Mouse (Mus musculus): ENCODE measurements at regions not wholly inside any gene's neighbourhood (a gene's known extent, or its start where the extent isn't known, plus 50 kb on each side); places are given as distances from the start of the nearest gene placed in this dataset.
A peak's percentile ranks its signal among the peaks of the same experiment; 100 is the strongest.

GRCm38 (mm10) chr1:51593621-51594441 lies 115.6 kb upstream of the Nabp1 start:
- Histone ChIP-seq H3K4me3 (replicated peaks; ENCODE audit: insufficient read depth, low read depth, low read length) (no peak overlapping the region), H3K27me3 (ENCODE audit: control insufficient read depth, insufficient read depth, low read length) (no peaks in the 10 kb centered on the region), H3K27ac (ENCODE audit: insufficient read depth, low read length) (no peak overlapping the region), H3K4me1 (ENCODE audit: control insufficient read depth, insufficient read depth, low read length) (no peaks in the 10 kb centered on the region)
- DNase-seq: no peak
- no peak for TF ChIP-seq CTCF (IDR thresholded peaks at IDR 0.05; ENCODE audit: borderline replicate concordance, insufficient read depth, low read depth, low read length)
- TF ChIP-seq POLR2A (IDR thresholded peaks at IDR 0.05; ENCODE audit: borderline replicate concordance, insufficient read depth, low read length): no peak
- 51% methylated on average over 10 of the region's 10 CpGs for WGBS

GRCm38 (mm10) chr1:51591886-51592285 lies 113.7 kb upstream of the Nabp1 start:
- no peak for TF ChIP-seq CTCF (IDR thresholded peaks at IDR 0.05; ENCODE audit: borderline replicate concordance, insufficient read depth, low read depth, low read length)
- no peak for TF ChIP-seq POLR2A (IDR thresholded peaks at IDR 0.05; ENCODE audit: borderline replicate concordance, insufficient read depth, low read length)
- H3K27me3 ChIP-seq (ENCODE audit: control insufficient read depth, insufficient read depth, low read length): no peaks in the 10 kb centered on the region
- H3K27ac ChIP-seq (ENCODE audit: insufficient read depth, low read length): no peak overlapping the region
- DNase-seq: no peak
- H3K4me3 ChIP-seq (replicated peaks; ENCODE audit: insufficient read depth, low read depth, low read length): no peak overlapping the region
- WGBS: 78% methylated on average over 4 of the region's 4 CpGs
- no peaks in the 10 kb centered on the region for H3K4me1 ChIP-seq (ENCODE audit: control insufficient read depth, insufficient read depth, low read length)

- H3K27ac ChIP-seq (ENCODE audit: insufficient read depth, low read length): no peak overlapping the region
- DNase-seq: no peak
- TF ChIP-seq CTCF (IDR thresholded peaks at IDR 0.05; ENCODE audit: borderline replicate concordance, insufficient read depth, low read depth, low read length) (no peak), POLR2A (IDR thresholded peaks at IDR 0.05; ENCODE audit: borderline replicate concordance, insufficient read depth, low read length) (no peak)
- H3K4me1 ChIP-seq (ENCODE audit: control insufficient read depth, insufficient read depth, low read length): no peaks in the 10 kb centered on the region
- no peak overlapping the region for H3K4me3 ChIP-seq (replicated peaks; ENCODE audit: insufficient read depth, low read depth, low read length)
- no peaks in the 10 kb centered on the region for H3K27me3 ChIP-seq (ENCODE audit: control insufficient read depth, insufficient read depth, low read length)
- 75% methylated on average over 9 of the region's 9 CpGs for WGBS
Measured at GRCm38 (mm10) chr1:51590606-51591400, 112.6 kb upstream of the Nabp1 start.

GRCm38 (mm10) chr1:51584925-51585424 lies 106.8 kb upstream of the Nabp1 start:
- Histone ChIP-seq H3K27ac (ENCODE audit: insufficient read depth, low read length) (no peak overlapping the region), H3K4me1 (ENCODE audit: control insufficient read depth, insufficient read depth, low read length) (no peaks in the 10 kb centered on the region; the same call in 1 of the 2 replicates), H3K4me3 (replicated peaks; ENCODE audit: insufficient read depth, low read depth, low read length) (no peak overlapping the region), H3K27me3 (ENCODE audit: control insufficient read depth, insufficient read depth, low read length) (no peaks in the 10 kb centered on the region)
- 27% methylated on average over 3 of the region's 3 CpGs for WGBS
- DNase-seq: peak; percentile 26 to 44
- TF ChIP-seq POLR2A (IDR thresholded peaks at IDR 0.05; ENCODE audit: borderline replicate concordance, insufficient read depth, low read length) (no peak), CTCF (IDR thresholded peaks at IDR 0.05; ENCODE audit: borderline replicate concordance, insufficient read depth, low read depth, low read length) (no peak)

GRCm38 (mm10) chr1:51583871-51584270 lies 105.6 kb upstream of the Nabp1 start:
- Histone ChIP-seq H3K4me1 (ENCODE audit: control insufficient read depth, insufficient read depth, low read length) (no peaks in the 10 kb centered on the region; the same call in 1 of the 2 replicates), H3K4me3 (replicated peaks; ENCODE audit: insufficient read depth, low read depth, low read length) (no peak overlapping the region), H3K27ac (ENCODE audit: insufficient read depth, low read length) (no peak overlapping the region), H3K27me3 (ENCODE audit: control insufficient read depth, insufficient read depth, low read length) (no peaks in the 10 kb centered on the region)
- no peak for TF ChIP-seq POLR2A (IDR thresholded peaks at IDR 0.05; ENCODE audit: borderline replicate concordance, insufficient read depth, low read length)
- no peak for TF ChIP-seq CTCF (IDR thresholded peaks at IDR 0.05; ENCODE audit: borderline replicate concordance, insufficient read depth, low read depth, low read length)
- no peak for DNase-seq
- 93% methylated on average over 4 of the region's 4 CpGs for WGBS

- no peaks in the 10 kb centered on the region for H3K27me3 ChIP-seq (ENCODE audit: control insufficient read depth, insufficient read depth, low read length)
- TF ChIP-seq POLR2A (IDR thresholded peaks at IDR 0.05; ENCODE audit: borderline replicate concordance, insufficient read depth, low read length) (no peak), CTCF (IDR thresholded peaks at IDR 0.05; ENCODE audit: borderline replicate concordance, insufficient read depth, low read depth, low read length) (no peak)
- no peak for DNase-seq
- H3K4me3 ChIP-seq (replicated peaks; ENCODE audit: insufficient read depth, low read depth, low read length): no peak overlapping the region
- WGBS: 41% methylated on average over 7 of the region's 7 CpGs
- H3K27ac ChIP-seq (ENCODE audit: insufficient read depth, low read length): no peak overlapping the region
- H3K4me1 ChIP-seq (ENCODE audit: control insufficient read depth, insufficient read depth, low read length): no peaks in the 10 kb centered on the region; the same call in 1 of the 2 replicates
Measured at GRCm38 (mm10) chr1:51580074-51580473, 101.8 kb upstream of the Nabp1 start.

- TF ChIP-seq POLR2A (IDR thresholded peaks at IDR 0.05; ENCODE audit: borderline replicate concordance, insufficient read depth, low read length): no peak
- no peak for TF ChIP-seq CTCF (IDR thresholded peaks at IDR 0.05; ENCODE audit: borderline replicate concordance, insufficient read depth, low read depth, low read length)
- 98% methylated on average over 2 of the region's 2 CpGs for WGBS
- no peak overlapping the region for H3K4me3 ChIP-seq (replicated peaks; ENCODE audit: insufficient read depth, low read depth, low read length)
Measured at GRCm38 (mm10) chr1:51577701-51578100, 99.5 kb upstream of the Nabp1 start.

More at GRCm38 (mm10) chr1:51577701-51578100, 99.5 kb upstream of the Nabp1 start:
- DNase-seq: no peak
- Histone ChIP-seq H3K4me1 (ENCODE audit: control insufficient read depth, insufficient read depth, low read length) (no peaks in the 10 kb centered on the region), H3K27me3 (ENCODE audit: control insufficient read depth, insufficient read depth, low read length) (no peaks in the 10 kb centered on the region), H3K27ac (ENCODE audit: insufficient read depth, low read length) (no peak overlapping the region)
